Mouse (Mus musculus) bone marrow, adult 2 months (tissue): ENCODE results near the gene Spaca3.

Source experiments
- CTCF ChIP-seq: fragments of 200-500 bp; IDR thresholded peaks from 2 replicates; pipeline ENCODE4 v1.5.1; 2011; ENCODE audit warnings: low read length, control low read depth; ENCODE audit not compliant: control insufficient read depth, insufficient read depth
- POLR2A ChIP-seq: fragments of 200-500 bp; IDR thresholded peaks from 2 replicates; pipeline ENCODE4 v1.6.1; 2011; ENCODE audit warnings: low read depth, mild to moderate bottlenecking, control low read depth, low read length, borderline replicate concordance; ENCODE audit not compliant: control insufficient read depth

GRCm38 (mm10) chr11:80907820-80908219 is 49.7 kb downstream of the Spaca3 start:
- TF ChIP-seq POLR2A, result no peak
- TF ChIP-seq CTCF, result no peak
